Mouse (Mus musculus) R1 (cell line): Measurements from ENCODE around the gene Gm20388.
A peak's percentile ranks its signal among the peaks of the same experiment; 100 is the strongest.

Experiments used
- DNase-seq: peaks from one replicate; pipeline ENCODE4 v3.0.0-alpha.2; 2018; ENCODE audit warnings: low read depth, low spot score

Gene Gm20388

GRCm38 (mm10) chr8:124376406-124376805, 4465.8 kb downstream of the Gm20388 start:
- DNase-seq: no peak

- no peak for DNase-seq
These were observed 4468.6 kb downstream of the Gm20388 start for GRCm38 (mm10) chr8:124379289-124379688.

- DNase-seq: no peak
These were observed 4471.6 kb downstream of the Gm20388 start for GRCm38 (mm10) chr8:124382235-124382634.

- DNase-seq: no peak
These were observed 4473.7 kb downstream of the Gm20388 start for GRCm38 (mm10) chr8:124384336-124384735.

- no peak for DNase-seq
These were observed 4475.7 kb downstream of the Gm20388 start for GRCm38 (mm10) chr8:124386225-124386899.

- DNase-seq: no peak
These were observed 4478.9 kb downstream of the Gm20388 start for GRCm38 (mm10) chr8:124389495-124389894.

GRCm38 (mm10) chr8:124391191-124391590, 4480.6 kb downstream of the Gm20388 start:
- DNase-seq: no peak

- DNase-seq: no peak
These were observed 4481.8 kb downstream of the Gm20388 start for GRCm38 (mm10) chr8:124392271-124393012.

GRCm38 (mm10) chr8:124393013-124393412, 4482.4 kb downstream of the Gm20388 start:
- no peak for DNase-seq

GRCm38 (mm10) chr8:124393927-124394326, 4483.3 kb downstream of the Gm20388 start:
- peak; percentile 76 for DNase-seq

GRCm38 (mm10) chr8:124394951-124395350, 4484.3 kb downstream of the Gm20388 start:
- DNase-seq: no peak
